ENCODE assay signal across 8 mouse cellular contexts in the genomic region with DNA sequence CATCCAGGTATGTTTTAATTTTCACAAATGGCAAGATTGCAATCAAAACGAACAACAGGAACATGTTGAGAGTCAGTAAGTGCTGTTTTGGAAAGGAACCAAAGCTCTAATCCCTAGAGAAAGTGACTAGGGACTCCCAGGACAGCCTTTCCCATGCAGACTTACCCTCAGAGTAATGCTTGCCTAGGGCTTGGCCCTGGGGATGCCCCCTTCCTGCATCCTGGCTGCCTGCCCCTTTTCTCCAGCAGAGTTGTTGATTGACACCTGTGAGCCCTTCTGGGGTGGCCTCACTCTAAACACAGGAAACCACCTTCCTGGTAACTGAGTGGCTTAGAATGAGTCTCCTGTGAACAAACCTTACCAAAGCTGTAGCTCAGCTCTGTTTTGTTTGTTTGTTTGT. TPM values are rescaled to one million over a fixed set of nuclear protein-coding genes. Genes with fewer than 3 reads are reported as not detected.
A peak's percentile ranks its signal among the peaks of the same experiment; 100 is the strongest.
DNase-seq lines count a peak whose midpoint lies in the region; ATAC-seq lines count a peak whose summit lies in the region.
"Had no signal": no experiment of that assay in that cellular context is flagged by ENCODE, and none has a peak within 500 bp of the region (broad histone marks: within the 10 kb centered on the region; RNA-seq: fewer than 3 reads in every experiment).

No protein-coding gene starts in this region.

- no peaks in the 10 kb centered on the region for H3K27me3 ChIP-seq in kidney, embryonic 14.5 days (ENCODE audit: control insufficient read depth, insufficient read depth, low read length)
- no peaks in the 10 kb centered on the region for H3K27me3 ChIP-seq in heart, embryonic 13.5 days (replicated peaks)
- H3K27me3 ChIP-seq in splenic B cell, adult 2 months (ENCODE audit: control insufficient read depth, insufficient read depth, low read length, poor library complexity, severe bottlenecking): no peaks in the 10 kb centered on the region

- no peak overlapping the region for H3K9ac ChIP-seq in kidney, embryonic 14.5 days (ENCODE audit: low read depth, low read length)
- peak overlapping the region; percentile 38; the same call in 1 of the 2 replicates for H3K9ac ChIP-seq in heart, embryonic 13.5 days

- no peak overlapping the region for H3K4me2 ChIP-seq in kidney, embryonic 14.5 days (replicated peaks; ENCODE audit: low read depth, low read length)
- H3K4me2 ChIP-seq in heart, embryonic 13.5 days: peak overlapping the region; percentile 76

- H3K36me3 ChIP-seq in kidney, embryonic 14.5 days (ENCODE audit: control insufficient read depth, insufficient read depth, low read length): no peaks in the 10 kb centered on the region
- no peaks in the 10 kb centered on the region for H3K36me3 ChIP-seq in heart, embryonic 13.5 days
- H3K36me3 ChIP-seq in splenic B cell, adult 2 months (ENCODE audit: control insufficient read depth, insufficient read depth, low read length, poor library complexity, severe bottlenecking): 0 out of 2 replicates have a peak, but pooled peaks cover 1% of the 10 kb centered on the region

- H3K4me3 ChIP-seq in kidney, embryonic 14.5 days (ENCODE audit: low read length): no peak overlapping the region
- no peak overlapping the region for H3K4me3 ChIP-seq in heart, embryonic 13.5 days

- peaks cover 25% of the 10 kb centered on the region; the same call in 1 of the 2 replicates for H3K4me1 ChIP-seq in kidney, embryonic 14.5 days (ENCODE audit: control insufficient read depth, insufficient read depth, low read length)
- H3K4me1 ChIP-seq in heart, embryonic 13.5 days: peaks cover 65% of the 10 kb centered on the region

- no peaks in the 10 kb centered on the region for H3K9me3 ChIP-seq in kidney, embryonic 14.5 days (ENCODE audit: control insufficient read depth, low read length)
- H3K9me3 ChIP-seq in heart, embryonic 13.5 days: no peaks in the 10 kb centered on the region

- no peak overlapping the region for H3K27ac ChIP-seq in kidney, embryonic 14.5 days (ENCODE audit: low read depth, low read length)
- peak overlapping the region; percentile 86 for H3K27ac ChIP-seq in heart, embryonic 13.5 days (replicated peaks)

- 50% methylated on average over 1 of the region's 1 CpGs for WGBS in kidney, embryonic 14.5 days
- WGBS in heart, embryonic 13.5 days: 26% methylated on average over 1 of the region's 1 CpGs

- no peak for ATAC-seq in kidney, embryonic 14.5 days (ENCODE audit: low FRiP score, low TSS enrichment)
- ATAC-seq in heart, embryonic 13.5 days (ENCODE audit: extremely low read depth, insufficient number of reproducible peaks, low FRiP score, low TSS enrichment): no peak

- peak; percentile 41 for DNase-seq in kidney, adult 9 months
- peak; percentile 40 for DNase-seq in NIH3T3 (ENCODE audit: low read depth)
- peak; percentile 31 for DNase-seq in splenic B cell, adult 2 months (ENCODE audit: low read depth, low spot score)
- no peak for DNase-seq in c-Kit-positive CD71-positive TER-119-positive erythroid progenitor cells, embryonic 14.5 days (ENCODE audit: low spot score)
- DNase-seq in urinary bladder, postnatal 10 days (ENCODE audit: low spot score): no peak
- DNase-seq: gastrocnemius, postnatal 10 days had no signal

RNA-seq across cellular contexts. Expression of a gene that starts 58.2 kb away (rescaled TPM):
- 7.3 and 7.7 TPM in 2 replicates for polyA plus RNA-seq in kidney, embryonic 14.5 days (2014; fragmentation: Nextera tagmentation; extraction: Ambion mirVana)
- 5.0 and 5.1 TPM in 2 replicates for polyA plus RNA-seq in heart, embryonic 13.5 days (2015; fragmentation: Nextera tagmentation; extraction: Ambion mirVana)

Comparison
In these comparisons a context has a peak if more than half of its experiments do, and no peak if none do; other contexts are left out.
1. DNase-seq: peak in kidney, adult 9 months (single experiment), NIH3T3 (single experiment) and splenic B cell, adult 2 months (single experiment); none in c-Kit-positive CD71-positive TER-119-positive erythroid progenitor cells, embryonic 14.5 days (single experiment) and urinary bladder, postnatal 10 days (single experiment).